Mouse (Mus musculus): ENCODE results near the gene Ttc28.
A peak's percentile ranks its signal among the peaks of the same experiment; 100 is the strongest.
"Not testable (repeated sequence)": the region's sequence is repeated elsewhere in the genome, so short reads cannot be mapped to it uniquely, and the experiment has no call there.

Ttc28 gene

DNA sequence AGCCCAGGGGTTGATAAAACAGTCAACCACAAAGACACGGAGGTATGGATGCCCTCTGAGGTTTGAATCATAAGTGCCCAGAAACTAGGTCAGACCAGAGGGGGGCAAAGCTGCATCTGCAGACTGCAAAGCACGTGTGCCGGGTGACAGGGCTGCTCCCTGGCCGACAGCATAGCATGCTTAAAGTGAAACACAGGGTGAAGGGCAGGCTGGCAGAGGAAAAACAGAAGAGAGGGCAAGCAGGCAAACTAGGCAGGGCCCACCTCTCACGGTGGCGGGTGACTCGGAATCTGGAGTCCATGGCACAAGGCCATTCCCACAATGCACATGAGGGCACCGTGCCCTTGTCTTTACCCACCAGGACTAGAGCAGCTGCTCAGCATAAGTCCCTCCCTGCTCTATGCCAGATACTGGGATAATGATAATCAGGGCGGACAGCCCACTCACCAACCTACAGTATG lies 357.6 kb downstream of the Ttc28 start:
- DNase-seq (ENCODE audit: low spot score in 2 of 2), result no peak

DNA sequence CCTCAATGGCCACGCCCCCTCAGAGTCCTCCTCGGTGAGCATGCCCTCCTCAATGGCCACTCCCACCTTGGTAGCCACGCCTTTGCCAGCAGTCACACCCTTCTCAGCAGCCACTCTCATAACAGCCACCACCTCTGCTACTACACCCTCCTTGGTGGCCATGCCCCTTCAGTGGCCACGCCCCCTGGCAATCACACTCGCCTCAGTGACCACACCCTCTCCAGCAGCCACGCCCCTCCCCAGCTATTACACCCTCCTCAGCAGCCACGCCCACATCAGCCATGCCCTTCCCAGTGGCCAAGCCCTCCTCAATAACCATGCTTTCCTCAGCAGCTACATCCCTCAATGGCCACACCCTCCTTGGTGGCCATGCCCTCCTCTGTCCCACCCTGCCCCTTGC lies 359.6 kb downstream of the Ttc28 start:
- DNase-seq (ENCODE audit: low spot score in 2 of 2), result no peak

DNA sequence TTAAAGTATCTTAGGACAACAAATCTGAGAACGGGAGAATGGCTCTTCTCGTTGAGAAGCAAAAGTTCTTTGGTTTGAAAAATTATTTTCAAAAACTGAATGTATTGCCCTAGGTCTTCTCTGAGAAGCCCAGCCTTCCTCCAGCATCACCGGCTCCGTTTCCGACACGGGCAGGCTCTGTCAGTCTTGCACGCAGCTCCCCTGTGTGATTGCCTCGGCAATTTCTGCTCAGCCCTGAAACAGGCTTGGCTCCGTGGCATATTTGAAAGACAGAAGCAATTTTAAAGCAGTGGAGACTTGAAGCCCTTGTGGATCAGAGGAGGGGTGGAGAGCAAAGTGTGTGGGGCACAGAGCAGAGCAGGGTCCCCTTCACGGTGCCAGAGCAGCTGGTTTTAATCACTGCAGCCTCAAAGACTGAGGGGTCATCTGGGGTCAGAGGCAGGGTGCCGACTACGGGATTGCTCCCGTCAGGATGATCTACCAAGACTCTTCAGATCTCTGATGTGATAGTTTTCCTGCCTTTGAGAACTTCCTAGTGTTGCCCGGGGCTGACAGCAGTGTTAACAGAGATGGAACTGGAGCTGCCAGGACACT lies 363.9 kb downstream of the Ttc28 start:
- no peak for DNase-seq (ENCODE audit: low spot score in 2 of 2)

DNA sequence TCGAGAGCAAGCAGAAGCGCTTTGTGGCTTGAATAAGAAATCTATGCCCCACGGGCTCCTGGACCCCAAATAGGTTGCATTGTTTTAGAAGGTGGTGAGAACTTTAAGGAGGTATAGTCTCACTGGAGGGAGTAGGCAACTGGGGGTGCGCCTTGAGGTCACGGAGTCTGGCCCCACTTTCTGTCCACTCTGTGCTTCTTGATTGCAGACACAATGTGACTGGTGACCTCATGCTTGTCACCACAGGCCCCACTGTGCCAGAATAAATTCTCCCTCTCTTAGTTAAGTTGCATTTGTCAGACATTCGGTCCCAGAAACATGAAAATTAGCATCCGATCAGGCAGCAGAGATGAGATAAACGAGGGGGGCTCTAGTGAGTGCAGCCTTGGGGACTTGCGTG lies 364.5 kb downstream of the Ttc28 start:
- no peak for DNase-seq (ENCODE audit: low spot score in 2 of 2)

DNA sequence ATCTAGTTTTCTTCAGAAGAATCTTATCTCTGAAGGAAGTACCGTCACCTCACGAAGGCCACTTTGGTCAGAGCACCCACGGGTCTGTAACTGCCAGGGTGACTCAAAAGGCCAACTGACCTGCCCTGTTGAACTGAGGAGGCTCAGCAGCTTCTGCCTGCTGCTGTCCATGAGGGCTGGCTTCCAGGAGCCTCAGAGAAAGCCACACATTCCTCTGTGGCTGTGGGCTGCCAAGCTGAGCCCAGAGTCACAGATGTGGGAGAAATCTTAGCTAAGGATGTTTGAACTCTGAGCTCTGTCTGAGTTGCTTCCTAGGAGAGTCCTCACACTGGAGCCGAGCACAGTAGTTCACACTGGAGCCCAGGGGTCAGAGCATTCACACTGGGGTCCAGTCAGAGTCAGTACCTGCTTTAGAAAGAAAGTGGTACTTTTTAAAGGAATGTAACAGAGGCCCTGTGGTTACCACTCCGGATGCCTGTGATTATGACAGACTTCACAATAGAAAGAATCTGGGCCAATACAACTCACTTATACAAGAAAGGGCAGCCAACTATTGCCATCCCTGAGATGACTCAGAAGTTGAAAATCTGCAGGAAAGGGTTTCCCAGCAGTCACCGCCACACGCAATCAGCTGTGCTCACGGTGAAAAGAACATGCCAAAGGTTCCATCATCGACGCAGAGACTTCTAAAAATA lies 368.1 kb downstream of the Ttc28 start:
- DNase-seq (ENCODE audit: low spot score in 2 of 2), result no peak

DNA sequence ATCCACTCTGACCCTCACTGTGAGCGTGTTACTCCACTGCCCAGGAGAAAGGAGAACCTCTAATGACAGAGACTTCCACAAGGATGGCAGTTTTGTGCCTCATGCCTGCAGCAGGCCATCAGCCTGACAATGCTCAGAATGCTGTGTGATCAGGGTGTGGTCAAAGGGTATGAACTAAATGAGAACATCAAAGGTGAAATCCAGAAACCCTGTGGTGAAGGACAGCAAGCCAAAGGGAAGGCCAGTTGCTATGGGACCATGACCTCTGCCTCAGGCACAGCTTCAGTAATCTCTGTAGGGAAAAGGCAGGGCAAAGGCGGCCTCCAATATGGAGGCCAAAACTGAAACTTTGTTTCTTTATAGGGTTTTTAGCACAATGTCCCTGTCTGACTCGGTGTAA lies 372.5 kb downstream of the Ttc28 start:
- DNase-seq (ENCODE audit: low spot score in 2 of 2), result no peak

DNA sequence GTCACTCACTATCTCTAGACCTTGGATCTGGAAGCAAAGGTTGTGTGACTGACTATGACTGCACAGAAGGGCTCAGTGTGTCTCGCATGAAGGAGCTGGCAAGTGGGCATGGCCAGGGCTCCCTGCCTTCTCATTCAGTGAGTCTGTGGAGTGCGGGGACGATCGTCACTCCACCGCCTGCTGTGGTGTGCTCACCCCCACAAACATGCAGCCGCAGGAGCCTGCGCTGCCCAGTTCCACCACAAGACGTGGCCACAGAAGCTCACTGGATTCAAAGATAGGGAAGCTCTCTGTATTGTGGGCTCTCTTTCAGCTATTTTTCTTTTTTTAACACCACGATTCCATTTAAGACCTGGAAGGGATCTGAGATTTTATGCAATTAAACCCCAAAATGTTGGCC lies 374.8 kb downstream of the Ttc28 start:
- no peak for DNase-seq (ENCODE audit: low spot score in 2 of 2)

DNA sequence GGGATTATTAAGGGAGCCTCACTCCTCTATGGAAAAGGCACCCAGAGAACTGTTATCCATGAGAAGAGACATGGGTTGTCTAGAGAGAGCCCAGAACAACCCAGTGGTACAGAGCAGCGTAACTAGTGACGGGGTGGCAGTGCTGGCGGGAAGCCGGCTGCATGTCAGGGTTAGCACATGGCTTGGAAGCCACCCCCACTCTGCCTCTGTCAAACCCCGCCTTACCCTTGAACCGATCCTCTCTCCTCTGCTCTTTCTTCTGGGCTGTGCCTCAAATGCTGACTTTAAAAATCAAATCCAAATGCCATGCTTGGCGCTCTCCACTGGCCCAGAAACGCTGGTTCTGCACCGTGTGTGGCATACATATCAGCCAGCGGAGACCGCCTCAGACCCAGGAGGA lies 375.2 kb downstream of the Ttc28 start:
- no peak for DNase-seq (ENCODE audit: low spot score in 2 of 2)

DNA sequence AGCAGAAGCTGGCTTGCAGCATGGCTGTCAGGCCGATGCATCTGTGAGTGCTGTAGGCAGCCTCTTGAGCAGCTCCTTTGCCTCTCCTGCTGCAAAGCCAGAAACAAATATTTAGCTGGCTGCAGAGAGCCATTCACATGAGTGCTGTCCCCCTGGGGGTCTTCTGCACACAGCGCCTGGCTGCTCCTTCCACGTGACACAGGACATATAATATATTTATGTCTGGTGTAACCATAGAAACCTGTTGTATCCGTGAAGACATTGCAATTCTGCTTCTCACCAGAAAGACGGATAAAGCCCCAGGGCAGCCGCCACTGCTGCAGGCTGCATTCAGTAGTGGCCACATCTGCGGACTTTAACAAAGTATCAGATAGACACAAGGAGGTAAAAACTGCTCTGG lies 376.6 kb downstream of the Ttc28 start:
- DNase-seq (ENCODE audit: low spot score in 2 of 2), result no peak

DNA sequence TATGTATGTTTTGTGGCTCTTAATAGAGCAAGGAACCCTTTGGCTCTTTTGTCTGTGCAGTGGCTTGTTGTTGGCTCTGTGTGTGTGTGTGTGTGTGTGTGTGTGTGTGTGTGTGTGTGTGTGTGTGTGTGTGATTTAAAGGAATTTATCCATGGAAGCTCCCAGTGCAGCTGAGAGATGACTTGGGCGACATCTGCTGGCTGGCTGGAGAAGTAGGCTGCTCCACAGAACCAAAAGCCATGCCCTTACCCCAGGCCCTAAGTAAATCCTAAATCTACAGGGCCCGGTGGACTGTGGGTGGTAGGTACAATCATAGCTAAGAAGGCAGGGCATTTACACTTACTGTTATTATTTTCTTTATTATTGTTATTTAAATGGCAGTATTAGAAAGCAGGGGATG lies 377.5 kb downstream of the Ttc28 start:
- DNase-seq (ENCODE audit: low spot score in 2 of 2), result peak; percentile 81 to 88

DNA sequence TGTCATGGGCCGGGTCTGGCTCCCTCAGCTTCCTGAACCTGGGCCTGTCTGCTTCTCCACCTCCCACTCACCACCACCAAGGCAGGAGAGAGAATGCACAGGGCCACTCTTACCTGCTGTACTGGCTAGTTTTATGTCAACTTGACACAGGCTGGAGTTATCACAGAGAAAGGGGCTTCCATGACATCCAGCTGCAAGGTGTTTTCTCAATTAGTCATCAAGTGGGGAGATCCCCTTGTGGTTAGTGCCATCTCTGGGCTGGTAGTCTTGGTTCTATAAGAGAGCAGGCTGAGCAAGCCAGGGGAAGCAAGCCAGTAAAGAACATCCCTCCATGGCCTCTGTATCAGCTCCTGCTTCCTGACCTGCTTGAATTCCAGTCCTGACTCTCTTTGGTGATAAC lies 381.6 kb downstream of the Ttc28 start:
- DNase-seq (ENCODE audit: low spot score in 2 of 2), result not testable (repeated sequence)

DNA sequence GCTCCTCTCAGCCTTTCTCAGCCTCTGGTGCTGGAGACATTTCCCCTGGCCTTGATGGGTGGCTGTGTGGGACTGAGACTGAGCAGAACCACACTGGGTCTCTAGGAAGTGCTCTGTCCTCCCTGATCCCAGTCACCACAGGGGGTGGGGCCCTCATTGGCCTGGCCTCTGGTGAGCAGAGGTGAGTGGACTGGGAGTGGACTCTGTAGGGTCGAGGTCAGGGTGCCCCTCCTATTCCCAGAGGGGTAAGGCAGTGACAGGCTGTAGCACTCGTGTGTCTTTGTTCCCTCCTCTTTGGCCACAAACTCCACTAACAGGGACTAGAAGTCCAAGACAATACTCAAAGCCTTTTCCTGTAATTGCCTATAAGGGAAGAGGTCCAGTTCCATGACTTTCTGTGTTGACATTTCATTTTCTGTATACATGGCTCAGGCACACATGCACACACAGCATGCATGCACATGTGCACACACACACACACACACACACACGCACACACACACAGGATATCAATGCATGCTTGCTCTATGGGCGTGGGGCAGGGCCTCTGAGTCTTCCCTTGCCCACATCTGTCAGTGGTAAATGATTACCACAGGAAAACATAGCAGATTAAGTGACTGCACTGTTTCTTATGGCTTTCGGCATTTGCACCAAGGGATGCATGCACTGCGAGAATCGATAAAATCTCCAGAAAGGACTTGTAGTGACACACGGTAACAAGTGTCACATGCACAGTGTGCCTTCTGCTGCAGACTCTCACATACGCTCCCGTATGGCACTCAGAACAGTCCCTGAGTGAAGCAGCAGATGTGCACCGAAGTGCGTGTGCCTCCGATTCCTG lies 382.4 kb downstream of the Ttc28 start:
- DNase-seq (ENCODE audit: low spot score in 2 of 2), result no peak

DNA sequence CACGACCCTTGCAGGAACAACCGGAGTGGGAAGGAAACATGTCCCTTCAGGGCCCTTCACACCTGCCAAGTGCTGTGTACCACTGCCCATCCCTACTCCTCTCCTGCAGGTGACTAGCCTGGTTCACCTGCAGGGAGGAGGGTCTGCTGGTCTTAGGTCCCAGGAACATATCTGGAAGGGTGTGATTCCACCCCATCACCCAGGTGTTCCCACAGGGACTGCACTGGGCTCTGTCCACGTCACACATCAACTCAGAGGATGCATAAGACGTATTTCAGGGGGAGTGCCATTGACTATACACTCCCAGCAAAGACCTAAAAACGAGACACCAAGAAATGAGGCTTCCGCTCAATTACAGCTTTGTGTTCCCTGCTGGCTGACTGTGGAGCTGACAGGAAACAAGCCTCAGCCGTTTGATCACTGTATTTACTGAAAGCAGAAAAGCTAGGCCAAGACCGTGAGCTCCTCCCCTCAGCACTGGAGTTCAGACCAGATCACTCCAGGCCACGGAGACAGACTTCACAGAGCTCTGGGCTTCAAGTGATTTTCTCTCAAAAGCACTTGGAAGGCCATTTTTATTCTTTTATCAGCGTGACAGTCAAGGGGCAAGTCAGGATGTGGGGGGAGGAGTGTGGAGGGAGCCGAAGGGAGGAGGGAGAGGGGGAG lies 383.1 kb downstream of the Ttc28 start:
- DNase-seq (ENCODE audit: low spot score in 2 of 2), result peak in 1 of 2 experiments; percentile 57

DNA sequence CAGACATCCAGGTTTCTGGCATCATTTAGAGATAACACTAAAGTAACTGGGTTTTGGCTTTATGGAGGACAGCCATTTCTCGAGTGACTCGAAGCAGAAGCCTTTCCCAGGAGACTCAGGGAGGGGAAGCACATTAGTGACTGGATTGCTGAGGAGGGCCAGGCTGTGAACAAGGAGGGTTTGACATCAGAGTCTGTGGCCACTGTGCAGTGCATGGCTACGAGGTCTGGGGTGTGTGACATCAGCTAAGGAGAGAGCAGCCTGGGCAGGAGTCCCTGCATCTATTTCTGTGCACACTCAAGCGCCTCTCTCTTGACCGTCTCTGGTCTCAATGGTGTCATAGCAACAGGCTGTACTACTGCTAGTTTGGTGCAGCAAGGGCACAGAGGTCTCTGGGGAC lies 383.8 kb downstream of the Ttc28 start:
- DNase-seq (ENCODE audit: low spot score in 2 of 2), result no peak

DNA sequence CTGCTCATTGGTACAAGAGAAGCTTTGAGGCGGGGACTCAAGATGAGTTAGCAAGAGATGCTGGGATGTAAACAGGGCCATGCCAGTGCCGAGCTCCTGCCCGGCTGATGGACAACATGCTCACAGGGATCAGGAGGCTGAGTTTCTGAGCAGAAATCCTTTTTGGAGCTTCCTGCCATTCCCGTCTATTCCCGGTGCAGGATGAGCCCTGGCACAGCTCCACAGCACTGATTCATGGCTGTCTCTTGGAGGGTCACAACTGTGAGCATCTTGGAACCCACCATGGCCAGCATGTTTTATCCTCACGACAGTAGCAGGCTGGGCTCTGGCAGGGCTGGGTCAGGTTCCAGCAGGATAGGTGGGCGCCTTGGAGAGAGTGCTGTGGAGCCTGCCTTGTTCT lies 384.9 kb downstream of the Ttc28 start:
- DNase-seq (ENCODE audit: low spot score in 2 of 2), result no peak

DNA sequence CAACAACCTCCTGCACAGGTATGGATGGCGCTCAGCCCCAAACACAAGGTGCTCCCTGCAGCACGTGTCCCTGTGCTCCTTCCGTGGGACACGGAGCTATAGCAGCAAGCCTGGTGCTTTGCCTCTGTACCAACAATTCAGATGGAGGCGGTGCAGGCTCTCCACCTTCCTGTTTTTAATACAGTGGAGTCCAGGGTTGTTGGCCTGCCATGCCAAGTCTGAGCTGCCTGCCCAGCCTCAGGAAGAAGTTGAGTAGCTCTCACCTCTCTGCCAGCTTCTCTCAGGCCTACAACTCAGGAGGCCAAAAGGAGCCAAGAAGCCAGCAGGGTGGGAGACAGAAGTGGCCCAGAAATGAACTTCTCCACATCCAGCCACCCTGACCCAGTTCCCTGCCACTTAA lies 387.1 kb downstream of the Ttc28 start:
- DNase-seq (ENCODE audit: low spot score in 2 of 2), result no peak

DNA sequence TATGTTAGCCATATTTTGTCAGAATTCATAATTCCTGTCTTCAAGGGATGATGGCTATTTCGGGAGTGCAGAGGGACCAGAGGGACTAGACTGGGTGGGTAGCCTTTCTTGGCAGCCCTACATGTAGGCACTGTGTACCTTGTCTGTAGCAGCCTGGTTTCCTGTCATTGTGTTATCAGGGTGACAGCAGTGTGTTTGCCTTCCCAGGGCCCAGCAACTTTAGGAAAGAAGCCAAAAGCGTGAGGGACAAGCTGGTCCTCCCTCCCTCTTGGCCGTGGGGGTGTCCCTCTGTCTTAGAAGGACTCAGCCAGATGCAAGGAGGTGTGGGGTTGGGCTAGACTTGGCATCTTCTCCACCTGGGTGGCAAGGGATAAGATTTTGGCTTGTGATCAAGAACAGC lies 387.5 kb downstream of the Ttc28 start:
- DNase-seq (ENCODE audit: low spot score in 2 of 2), result no peak

DNA sequence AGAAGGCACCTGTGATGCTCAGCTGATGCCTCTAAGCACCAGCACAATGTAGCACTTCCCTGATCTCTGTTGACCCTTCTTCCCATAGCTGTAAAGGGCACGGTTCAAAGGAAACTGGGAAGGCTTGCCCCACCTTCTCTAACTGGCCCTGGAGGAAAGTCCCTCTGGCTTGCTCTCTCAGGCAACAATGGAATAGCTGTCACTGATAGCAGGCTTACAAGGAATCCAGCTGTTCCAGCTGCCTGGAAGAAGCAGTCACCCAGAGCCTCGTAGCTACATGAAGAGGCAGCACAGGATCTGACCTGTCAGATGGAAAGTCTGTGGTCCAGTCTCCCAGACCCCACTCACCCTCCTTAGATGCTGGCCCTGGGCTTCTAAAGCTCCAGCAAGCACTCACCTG lies 389.2 kb downstream of the Ttc28 start:
- no peak for DNase-seq (ENCODE audit: low spot score in 2 of 2)

DNA sequence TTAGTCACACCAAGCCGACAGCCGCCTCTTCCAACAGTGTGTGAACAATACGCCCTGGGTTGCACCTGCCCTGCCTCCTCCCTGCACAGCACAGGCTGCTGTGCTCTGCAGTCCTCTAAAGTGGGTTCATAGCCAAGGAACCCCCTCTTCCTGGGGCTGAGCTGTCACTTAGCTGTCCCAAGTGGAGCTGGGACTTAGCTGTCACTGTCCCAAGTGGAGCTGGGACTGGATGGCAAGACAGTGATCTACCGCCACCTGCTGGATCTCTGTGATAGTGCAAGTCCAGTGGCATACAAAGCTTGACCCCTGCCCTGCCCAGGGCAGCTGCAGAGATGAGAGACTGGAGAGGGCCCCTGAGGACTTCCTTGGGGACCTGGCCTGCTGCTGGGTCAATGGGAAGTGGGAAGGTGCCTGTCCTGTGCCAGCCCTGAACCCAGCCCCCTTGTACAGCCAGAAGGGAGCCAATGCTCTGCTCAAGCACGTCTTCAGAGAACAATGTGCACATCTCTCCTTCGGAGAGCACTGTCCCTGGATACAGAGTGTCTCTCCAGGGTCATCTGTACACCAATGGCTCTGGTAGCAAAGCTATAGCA lies 390.1 kb downstream of the Ttc28 start:
- peak in 1 of 2 experiments; percentile 73 for DNase-seq (ENCODE audit: low spot score in 2 of 2)

DNA sequence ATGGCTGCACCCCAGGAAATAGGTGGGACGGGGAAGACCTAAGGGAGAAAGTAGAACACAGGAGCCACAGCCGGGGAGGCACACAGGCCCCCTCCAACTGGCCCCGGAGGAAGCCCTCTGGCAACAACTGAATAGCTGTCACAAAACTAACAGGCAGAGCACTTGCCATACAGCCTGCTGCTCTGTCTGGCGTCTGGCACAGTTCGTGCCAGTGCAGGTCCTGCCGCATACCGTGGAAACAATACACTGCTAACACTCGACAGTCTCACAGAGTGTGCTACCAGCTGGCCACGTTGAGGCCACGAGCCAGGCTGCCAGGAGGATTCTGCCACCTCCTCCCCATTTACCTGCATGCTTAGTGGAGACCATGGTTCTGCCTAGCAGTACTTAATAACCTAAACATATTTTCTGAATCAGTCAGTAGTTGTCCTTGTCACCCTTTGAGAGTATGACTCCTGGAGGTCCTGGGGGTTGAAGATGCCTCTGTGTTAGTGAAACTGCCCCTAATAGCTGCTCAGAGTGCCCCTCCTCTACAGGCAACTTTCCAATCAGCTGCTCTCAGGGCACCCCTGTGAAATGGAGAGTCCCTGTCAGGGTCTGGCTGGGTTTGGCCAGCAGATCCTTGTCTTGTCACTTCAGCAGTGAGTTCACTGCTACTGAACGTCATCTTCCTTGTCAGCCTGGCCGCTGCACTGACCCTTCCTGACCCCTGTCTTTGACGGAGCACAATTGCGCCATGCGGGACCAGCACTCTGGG lies 390.8 kb downstream of the Ttc28 start:
- no peak for DNase-seq (ENCODE audit: low spot score in 2 of 2)

DNA sequence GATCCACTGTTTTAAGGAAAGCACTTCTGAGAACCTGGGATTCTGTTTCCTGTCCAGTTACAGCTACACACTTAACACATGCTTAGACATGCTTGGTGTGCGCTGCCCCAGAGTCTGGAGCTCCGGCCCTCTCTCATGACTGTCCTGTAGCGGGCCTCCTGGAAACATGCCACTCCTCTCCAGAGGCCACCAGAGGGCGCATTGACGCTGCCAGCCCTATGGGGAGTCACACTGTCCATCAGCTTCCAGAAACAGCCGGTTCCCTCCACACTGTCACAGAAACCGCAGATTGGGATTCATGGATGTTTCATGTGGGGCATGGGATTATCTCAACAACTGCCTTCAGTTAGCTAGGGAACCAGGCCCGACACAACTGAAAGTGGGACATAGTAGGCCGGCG lies 394.0 kb downstream of the Ttc28 start:
- DNase-seq (ENCODE audit: low spot score in 2 of 2), result peak; percentile 86 to 89

Data from right cerebral cortex, postnatal 10 days (tissue).